Mouse (Mus musculus) stomach, adult 2 months (tissue): ENCODE data around the gene Cntln. TPM values are rescaled to one million over a fixed set of nuclear protein-coding genes. Genes with fewer than 3 reads are reported as not detected.

Experiments used
- polyA plus RNA-seq: library from polyadenylated mRNA; depleted of rRNA; stranded (reverse); fragments of >200 nt; gene quantifications from 2 replicates; pipeline ENCODE4 v1.2.3, GENCODE M21; 2012; rRNA removed

Cntln gene
- 0.13 and 0.41 TPM in 2 replicates for polyA plus RNA-seq

GRCm38 (mm10) chr4:84884111-84884538 lies at the start of gene Cntln:
TSS of gene Cntln (plus strand) at chr4:84884309.

Other genes with a start within 250 kb of the Cntln start
- gene Bnc2, start 209.0 kb upstream of the Cntln start, polyA plus RNA-seq, result 0.56 and 1.9 TPM in 2 replicates